Mouse (Mus musculus): Measurements from ENCODE around the gene Gm20379. TPM values are rescaled to one million over a fixed set of nuclear protein-coding genes. Genes with fewer than 3 reads are reported as not detected.

Gm20379 gene
- total and polyA plus RNA-seq, 3 experiments, result not detected

GRCm38 (mm10) chr13:92336857-92337256 lies 31.1 kb downstream of the Gm20379 start:
- DNase-seq, result no peak

- no peak for DNase-seq
Observed at GRCm38 (mm10) chr13:92337773-92338462, 32.1 kb downstream of the Gm20379 start.

DNA sequence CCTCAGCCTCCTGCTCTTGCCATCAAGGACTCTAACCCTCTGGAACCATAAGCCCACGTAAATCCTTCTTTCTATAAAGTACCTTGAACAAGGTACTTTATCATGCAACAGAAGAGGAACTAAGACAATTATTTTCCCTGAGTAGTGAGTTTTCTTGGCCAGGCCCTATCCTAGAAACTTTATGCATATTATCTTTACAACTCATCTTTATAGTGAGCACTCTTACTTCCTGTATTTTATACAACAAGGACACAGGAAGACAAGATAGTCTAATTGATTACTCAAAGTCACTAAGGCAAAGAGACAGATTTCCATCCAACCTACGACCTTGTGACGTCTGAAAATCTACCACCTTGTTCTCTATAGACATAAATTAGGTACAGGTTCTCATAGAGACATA lies 34.0 kb downstream of the Gm20379 start:
- DNase-seq, result no peak

DNA sequence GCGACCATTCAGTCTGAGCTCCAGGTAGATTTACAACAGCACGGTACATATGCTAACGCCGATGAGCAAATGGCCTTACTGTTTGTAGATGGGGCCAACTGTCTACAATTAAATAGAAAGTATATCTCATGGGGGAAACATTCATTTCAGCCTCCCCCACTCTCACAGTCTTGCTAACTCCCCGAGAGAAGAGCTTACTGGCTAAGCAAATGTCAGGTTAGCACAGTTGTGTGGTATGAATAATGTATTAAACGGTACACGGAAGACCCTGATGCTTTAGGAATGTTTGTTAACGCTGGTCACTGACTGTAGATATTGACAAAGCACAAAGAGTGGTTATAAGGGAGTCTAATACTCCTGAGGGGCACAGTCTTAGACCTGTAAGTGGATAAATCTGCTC lies 38.3 kb downstream of the Gm20379 start:
- no peak for DNase-seq

- no peak for DNase-seq
Observed at GRCm38 (mm10) chr13:92346338-92346737, 40.6 kb downstream of the Gm20379 start.

DNA sequence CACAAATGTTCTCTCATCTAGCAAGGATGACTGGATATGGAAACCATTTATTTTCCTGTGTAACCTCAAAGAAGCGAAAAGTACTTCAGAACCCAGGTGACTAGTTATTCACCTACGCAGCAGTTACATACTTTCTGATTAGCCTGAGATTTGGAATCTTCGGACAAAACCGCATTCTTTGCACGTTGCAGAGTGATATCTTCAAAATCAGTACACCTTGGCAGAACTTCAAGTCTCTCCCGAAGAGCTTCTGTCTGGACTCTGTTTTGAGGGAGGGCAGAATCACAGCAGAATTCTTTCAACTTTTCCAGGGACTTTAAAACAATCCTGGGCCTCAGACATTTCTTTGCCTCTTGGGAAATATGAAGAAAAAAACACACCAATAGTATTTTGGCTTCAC lies 45.3 kb downstream of the Gm20379 start:
- no peak for DNase-seq

DNA sequence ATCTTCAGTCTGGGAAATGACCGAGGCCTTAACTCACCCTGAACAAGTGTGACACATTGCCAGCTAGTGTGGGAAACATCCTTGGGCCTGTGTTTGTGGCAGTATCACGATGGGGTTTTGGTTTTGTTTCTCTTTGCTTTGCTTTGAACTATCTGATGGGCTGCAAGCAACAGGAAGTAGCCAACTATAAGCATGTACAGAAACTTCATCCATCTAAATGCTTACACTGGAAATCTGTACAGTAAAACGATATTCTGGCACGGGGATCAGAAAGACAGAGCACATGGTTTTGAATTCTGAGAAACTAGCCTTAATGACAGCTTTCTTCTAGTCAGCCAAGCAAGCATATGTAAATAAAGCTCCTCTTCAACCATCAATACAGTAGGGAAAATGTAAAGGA lies 48.2 kb downstream of the Gm20379 start:
- peak; percentile 13 for DNase-seq

DNA sequence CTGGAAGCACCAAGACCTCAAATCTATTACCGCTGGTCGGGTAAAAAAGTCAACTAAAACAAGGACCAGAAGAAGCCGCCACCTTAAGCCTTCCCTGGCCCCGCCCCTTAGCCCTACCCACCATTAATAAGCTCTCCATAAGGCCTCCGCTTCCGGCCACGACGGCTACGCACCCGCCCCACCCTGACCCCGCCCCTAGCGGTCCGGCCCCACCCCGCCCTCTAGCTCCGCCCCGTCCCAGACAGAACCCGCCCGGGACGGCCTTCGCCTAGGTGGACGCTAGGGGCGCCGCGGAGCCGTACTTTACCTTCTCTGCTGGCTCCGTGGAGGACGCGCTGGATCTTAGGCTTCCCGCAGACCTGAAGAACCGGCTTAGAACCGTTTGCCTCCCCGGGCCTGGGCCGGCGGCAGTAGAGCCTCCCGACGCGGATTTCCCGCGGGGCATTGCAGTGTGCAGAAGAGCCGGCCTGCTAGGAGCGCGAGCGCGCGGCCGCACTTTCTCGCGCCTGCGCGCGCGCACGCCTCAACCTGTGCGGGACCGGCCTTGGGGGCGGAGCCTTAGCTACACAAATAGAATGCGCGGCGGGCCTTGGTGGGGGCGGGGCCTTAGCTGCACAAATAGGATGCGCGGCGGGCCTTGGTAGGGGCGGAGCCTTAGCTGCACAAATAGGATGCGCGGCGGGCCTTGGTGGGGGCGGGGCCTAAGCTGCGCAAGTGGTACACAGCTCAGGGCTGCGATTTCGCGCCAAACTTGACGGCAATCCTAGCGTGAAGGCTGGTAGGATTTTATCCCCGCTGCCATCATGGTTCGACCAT lies 48.9 kb downstream of the Gm20379 start, which contains the start of the genes Dhfr and Msh3:
Gene Dhfr, plus strand, starts transcription at position 271 of the 816 bp plus-strand sequence.
Gene Msh3, minus strand, starts transcription at position 548 of the 816 bp plus-strand sequence.
- peak; percentile 97 for DNase-seq

- no peak for DNase-seq
Observed at GRCm38 (mm10) chr13:92355272-92355643, 49.5 kb downstream of the Gm20379 start.

GRCm38 (mm10) chr13:92356376-92356775 lies 50.6 kb downstream of the Gm20379 start:
- DNase-seq, result no peak

Other genes starting within 250 kb of the Gm20379 start
- gene Rasgrf2, start 174.3 kb upstream of the Gm20379 start, total RNA-seq (2021), result 1 to 10 TPM; 2.5 to 3.2 TPM
- 1.4 and 2.6 TPM in 2 replicates for gene Rasgrf2, start 174.3 kb upstream of the Gm20379 start, polyA plus RNA-seq (2012; rRNA removed)
- 1 to 10 TPM; 2.3 to 2.9 TPM for gene Dhfr, start 48.7 kb downstream of the Gm20379 start, total RNA-seq (2021)
- 0.83 and 1.1 TPM in 2 replicates for gene Dhfr, start 48.7 kb downstream of the Gm20379 start, polyA plus RNA-seq (2012; rRNA removed)
- 10 to 100 TPM; 17.9 to 21.6 TPM for gene Msh3, start 49.0 kb downstream of the Gm20379 start, total RNA-seq (2021)
- gene Msh3, start 49.0 kb downstream of the Gm20379 start, polyA plus RNA-seq (2012; rRNA removed), result 7.2 and 7.3 TPM in 2 replicates
- 1 to 10 TPM; 1.2 to 1.4 TPM for gene Ankrd34b, start 119.9 kb downstream of the Gm20379 start, total RNA-seq (2021)
- gene Ankrd34b, start 119.9 kb downstream of the Gm20379 start, polyA plus RNA-seq (2012; rRNA removed), result 0.25 and 0.38 TPM in 2 replicates
- 1 to 10 TPM; 6.1 to 6.2 TPM for gene Fam151b, start 178.0 kb downstream of the Gm20379 start, total RNA-seq (2021)
- gene Fam151b, start 178.0 kb downstream of the Gm20379 start, polyA plus RNA-seq (2012; rRNA removed), result 1.2 and 2.3 TPM in 2 replicates
- 10 to 100 TPM; 22.1 to 25.1 TPM for gene Zfyve16, start 224.9 kb downstream of the Gm20379 start, total RNA-seq (2021)
- 1.0 and 1.1 TPM in 2 replicates for gene Zfyve16, start 224.9 kb downstream of the Gm20379 start, polyA plus RNA-seq (2012; rRNA removed)

Data from adrenal gland, adult 2 months (tissue).